Mouse (Mus musculus) retina, postnatal 1 day (tissue): Measurements from ENCODE around the gene Cavin3.
"Not testable (repeated sequence)": the region's sequence is repeated elsewhere in the genome, so short reads cannot be mapped to it uniquely, and the experiment has no call there.

Source experiments
- DNase-seq: peaks from one replicate; pipeline ENCODE4 v3.0.0-alpha.2; 2012

Gene Cavin3

GRCm38 (mm10) chr7:105480081-105480480 lies 2.0 kb downstream of the Cavin3 start:
- peak; percentile 82 for DNase-seq

- no peak for DNase-seq
These were observed 2.9 kb downstream of the Cavin3 start for GRCm38 (mm10) chr7:105479232-105479631.

GRCm38 (mm10) chr7:105478344-105478743 lies 3.8 kb downstream of the Cavin3 start:
- DNase-seq, result no peak

- DNase-seq, result peak; percentile 80
These were observed 4.3 kb downstream of the Cavin3 start for GRCm38 (mm10) chr7:105477841-105478240.

GRCm38 (mm10) chr7:105477433-105477700 lies 4.7 kb downstream of the Cavin3 start:
- peak; percentile 76 for DNase-seq

- no peak for DNase-seq
These were observed 5.2 kb downstream of the Cavin3 start for GRCm38 (mm10) chr7:105476683-105477432.

- DNase-seq, result no peak
These were observed 6.6 kb downstream of the Cavin3 start for GRCm38 (mm10) chr7:105475396-105475949.

- DNase-seq, result no peak
These were observed 7.3 kb downstream of the Cavin3 start for GRCm38 (mm10) chr7:105474771-105475315.

- DNase-seq, result no peak
These were observed 9.5 kb downstream of the Cavin3 start for GRCm38 (mm10) chr7:105472607-105473006.

- not testable (repeated sequence) for DNase-seq
These were observed 16.6 kb downstream of the Cavin3 start for GRCm38 (mm10) chr7:105465505-105465904.

GRCm38 (mm10) chr7:105458546-105458945 lies 23.6 kb downstream of the Cavin3 start:
- DNase-seq, result no peak

GRCm38 (mm10) chr7:105453345-105453744 lies 28.8 kb downstream of the Cavin3 start:
- DNase-seq, result not testable (repeated sequence)

GRCm38 (mm10) chr7:105445076-105445475 lies 37.0 kb downstream of the Cavin3 start:
- no peak for DNase-seq

- DNase-seq, result no peak
These were observed 40.7 kb downstream of the Cavin3 start for GRCm38 (mm10) chr7:105441426-105441825.

- DNase-seq, result no peak
These were observed 43.9 kb downstream of the Cavin3 start for GRCm38 (mm10) chr7:105437979-105438772.

GRCm38 (mm10) chr7:105434798-105435197 lies 47.3 kb downstream of the Cavin3 start:
- no peak for DNase-seq

- no peak for DNase-seq
These were observed 48.2 kb downstream of the Cavin3 start for GRCm38 (mm10) chr7:105433859-105434258.

- DNase-seq, result no peak
These were observed 50.0 kb downstream of the Cavin3 start for GRCm38 (mm10) chr7:105432058-105432457.
